22 mouse cellular contexts compared by ENCODE assay signal in genomic region chr4:151833940-151834449, GRCm38 (mm10). TPM values are rescaled to one million over a fixed set of nuclear protein-coding genes. Genes with fewer than 3 reads are reported as not detected.
DNase-seq lines count a peak whose midpoint lies in the region; ATAC-seq lines count a peak whose summit lies in the region.
"Had no signal": no experiment of that assay in that cellular context is flagged by ENCODE, and none has a peak within 500 bp of the region (broad histone marks: within the 10 kb centered on the region; RNA-seq: fewer than 3 reads in every experiment).

No protein-coding gene starts in this region.

- no peak for ATAC-seq in hindbrain, embryonic 16.5 days
- ATAC-seq in hindbrain, embryonic 11.5 days (ENCODE audit: low FRiP score) = no peak
- no peak for ATAC-seq in neural tube, embryonic 13.5 days (ENCODE audit: low read depth)
- ATAC-seq in neural tube, embryonic 15.5 days (ENCODE audit: low FRiP score) = no peak
- ATAC-seq in megakaryocyte progenitor cell, adult 5-6 weeks (replicated peaks; ENCODE audit: poor library complexity) = peak; percentile 50
- ATAC-seq: activated CD4-positive, CD25-positive, alpha-beta regulatory T cell, adult 4 months; forebrain, embryonic 14.5 days had no signal

- H3K9me3 ChIP-seq in hindbrain, embryonic 16.5 days (ENCODE audit: control insufficient read depth, low read length) = no peaks in the 10 kb centered on the region
- H3K9me3 ChIP-seq in hindbrain, embryonic 11.5 days (ENCODE audit: control insufficient read depth, low read length) = no peaks in the 10 kb centered on the region
- no peaks in the 10 kb centered on the region for H3K9me3 ChIP-seq in neural tube, embryonic 13.5 days
- H3K9me3 ChIP-seq in neural tube, embryonic 15.5 days (replicated peaks) = no peaks in the 10 kb centered on the region
- H3K9me3 ChIP-seq: embryonic facial prominence, embryonic 13.5 days; heart, embryonic 10.5 days; limb, embryonic 15.5 days; midbrain, embryonic 12.5 days had no signal

- WGBS in hindbrain, embryonic 16.5 days = 67% methylated on average over 7 of the region's 7 CpGs
- WGBS in hindbrain, embryonic 11.5 days = 88% methylated on average over 7 of the region's 7 CpGs
- WGBS in neural tube, embryonic 13.5 days = 74% methylated on average over 7 of the region's 7 CpGs
- WGBS in neural tube, embryonic 15.5 days = 69% methylated on average over 7 of the region's 7 CpGs

- 0 out of 2 replicates have a peak, but pooled peaks cover 4% of the 10 kb centered on the region for H3K36me3 ChIP-seq in hindbrain, embryonic 16.5 days (ENCODE audit: control insufficient read depth, insufficient read depth, low read length)
- no peaks in the 10 kb centered on the region for H3K36me3 ChIP-seq in hindbrain, embryonic 11.5 days (ENCODE audit: control insufficient read depth, insufficient read depth, low read length)
- peaks cover 10% of the 10 kb centered on the region for H3K36me3 ChIP-seq in neural tube, embryonic 13.5 days
- H3K36me3 ChIP-seq in neural tube, embryonic 15.5 days = 0 out of 2 replicates have a peak, but pooled peaks cover 3% of the 10 kb centered on the region
- H3K36me3 ChIP-seq: midbrain, embryonic 12.5 days had no signal

- H3K4me2 ChIP-seq in hindbrain, embryonic 16.5 days (ENCODE audit: low read length) = no peak overlapping the region
- H3K4me2 ChIP-seq in hindbrain, embryonic 11.5 days (replicated peaks; ENCODE audit: low read depth, low read length) = no peak overlapping the region
- H3K4me2 ChIP-seq in neural tube, embryonic 13.5 days = no peak overlapping the region
- H3K4me2 ChIP-seq in neural tube, embryonic 15.5 days = no peak overlapping the region
- H3K4me2 ChIP-seq: embryonic facial prominence, embryonic 13.5 days; limb, embryonic 15.5 days; midbrain, embryonic 12.5 days had no signal

- no peak overlapping the region for H3K9ac ChIP-seq in hindbrain, embryonic 16.5 days (ENCODE audit: low read depth, low read length)
- H3K9ac ChIP-seq in hindbrain, embryonic 11.5 days (ENCODE audit: low read depth, low read length) = no peak overlapping the region
- no peak overlapping the region for H3K9ac ChIP-seq in neural tube, embryonic 13.5 days
- H3K9ac ChIP-seq in neural tube, embryonic 15.5 days (replicated peaks) = no peak overlapping the region
- H3K9ac ChIP-seq: embryonic facial prominence, embryonic 13.5 days; limb, embryonic 15.5 days; midbrain, embryonic 12.5 days had no signal

- H3K27ac ChIP-seq in hindbrain, embryonic 16.5 days (ENCODE audit: low read depth, low read length) = peak overlapping the region; percentile 9
- H3K27ac ChIP-seq in hindbrain, embryonic 11.5 days (ENCODE audit: low read depth, low read length) = no peak overlapping the region
- H3K27ac ChIP-seq in neural tube, embryonic 13.5 days (replicated peaks) = peak overlapping the region; percentile 64; the same call in 1 of the 2 replicates
- H3K27ac ChIP-seq in neural tube, embryonic 15.5 days (replicated peaks) = no peak overlapping the region
- H3K27ac ChIP-seq: embryonic facial prominence, embryonic 13.5 days; gastrocnemius, adult 2 months; heart, embryonic 10.5 days; limb, embryonic 15.5 days; midbrain, embryonic 12.5 days had no signal

- DNase-seq in cerebellum, adult 11-12 months = peak; percentile 36
- no peak for DNase-seq in cerebellum, postnatal 4 days (ENCODE audit: low spot score in 2 of 2)
- DNase-seq in hindbrain, embryonic 11.5 days (ENCODE audit: low spot score) = no peak
- no peak for DNase-seq in urinary bladder, postnatal 36 days (ENCODE audit: low spot score in 2 of 2)
- DNase-seq: adrenal gland, adult 8-10 months; embryo, embryonic 11 days; gastrocnemius, adult 2 months; kidney, adult 2 months; kidney, postnatal 10 days; lung, adult 18-20 months; lung, postnatal 10 days; thymus, postnatal 14 days had no signal

- no peaks in the 10 kb centered on the region for H3K4me1 ChIP-seq in hindbrain, embryonic 16.5 days (ENCODE audit: control insufficient read depth, insufficient read depth, low read depth, low read length)
- no peaks in the 10 kb centered on the region for H3K4me1 ChIP-seq in hindbrain, embryonic 11.5 days (replicated peaks; ENCODE audit: control insufficient read depth, insufficient read depth, low read length)
- H3K4me1 ChIP-seq in neural tube, embryonic 13.5 days (replicated peaks) = peaks cover 29% of the 10 kb centered on the region
- peaks cover 15% of the 10 kb centered on the region for H3K4me1 ChIP-seq in neural tube, embryonic 15.5 days
- H3K4me1 ChIP-seq: limb, embryonic 15.5 days; midbrain, embryonic 12.5 days had no signal

- no peaks in the 10 kb centered on the region for H3K27me3 ChIP-seq in hindbrain, embryonic 16.5 days (replicated peaks; ENCODE audit: control insufficient read depth, insufficient read depth, low read length)
- H3K27me3 ChIP-seq in hindbrain, embryonic 11.5 days (ENCODE audit: control insufficient read depth, insufficient read depth, low read length) = no peaks in the 10 kb centered on the region
- no peaks in the 10 kb centered on the region for H3K27me3 ChIP-seq in neural tube, embryonic 13.5 days
- H3K27me3 ChIP-seq in neural tube, embryonic 15.5 days (replicated peaks) = no peaks in the 10 kb centered on the region
- H3K27me3 ChIP-seq: embryonic facial prominence, embryonic 13.5 days; limb, embryonic 15.5 days; midbrain, embryonic 12.5 days had no signal

- H3K4me3 ChIP-seq in hindbrain, embryonic 16.5 days (ENCODE audit: low read length) = no peak overlapping the region
- no peak overlapping the region for H3K4me3 ChIP-seq in hindbrain, embryonic 11.5 days (ENCODE audit: low read depth, low read length)
- H3K4me3 ChIP-seq in neural tube, embryonic 13.5 days = no peak overlapping the region
- no peak overlapping the region for H3K4me3 ChIP-seq in neural tube, embryonic 15.5 days (replicated peaks)
- H3K4me3 ChIP-seq: embryonic facial prominence, embryonic 13.5 days; gastrocnemius, adult 2 months; heart, embryonic 10.5 days; limb, embryonic 15.5 days; midbrain, embryonic 12.5 days had no signal

RNA-seq across cellular contexts. Expression of gene Camta1, which starts 27.7 kb away (rescaled TPM):
- 139 and 153 TPM in 2 replicates for polyA plus RNA-seq in hindbrain, embryonic 16.5 days (2015; fragmentation: Nextera tagmentation; extraction: Ambion mirVana)
- 117 and 130 TPM in 2 replicates for polyA plus RNA-seq in hindbrain, embryonic 11.5 days (2014; fragmentation: Nextera tagmentation; extraction: Ambion mirVana)
- 165 and 175 TPM in 2 replicates for polyA plus RNA-seq in neural tube, embryonic 13.5 days (2015; fragmentation: Nextera tagmentation; extraction: Ambion mirVana)
- 158 and 161 TPM in 2 replicates for polyA plus RNA-seq in neural tube, embryonic 15.5 days (2015; fragmentation: Nextera tagmentation; extraction: Ambion mirVana)
- total RNA-seq in megakaryocyte progenitor cell, adult 5-6 weeks (2015) = 77.9 and 81.5 TPM in 2 replicates
- total RNA-seq in megakaryocyte progenitor cell, adult 5-6 weeks (2017) = 16.3 and 40.1 TPM in 2 replicates

Comparison
In these comparisons a context has a peak if more than half of its experiments do, and no peak if none do; other contexts are left out.
1. H3K27ac ChIP-seq: peak in hindbrain, embryonic 16.5 days (single experiment) and neural tube, embryonic 13.5 days (single experiment); none in hindbrain, embryonic 11.5 days (single experiment) and neural tube, embryonic 15.5 days (single experiment).